Mouse (Mus musculus): ENCODE results near the gene Lzts3.
"Not testable (repeated sequence)": the region's sequence is repeated elsewhere in the genome, so short reads cannot be mapped to it uniquely, and the experiment has no call there.

The Lzts3 gene

GRCm38 (mm10) chr2:130642684-130643369 lies at the start of gene Lzts3:
Gene Lzts3, minus strand, starts transcription at chr2:130642803.
- peak; percentile 84 for DNase-seq (ENCODE audit: low spot score)

- DNase-seq (ENCODE audit: low spot score), result no peak
Measured at GRCm38 (mm10) chr2:130689011-130689410, 46.4 kb upstream of the Lzts3 start.

- no peak for DNase-seq (ENCODE audit: low spot score)
Measured at GRCm38 (mm10) chr2:130685426-130685825, 42.8 kb upstream of the Lzts3 start.

GRCm38 (mm10) chr2:130681531-130681930 lies 38.9 kb upstream of the Lzts3 start:
- no peak for DNase-seq (ENCODE audit: low spot score)

- no peak for DNase-seq (ENCODE audit: low spot score)
Measured at GRCm38 (mm10) chr2:130679899-130680298, 37.3 kb upstream of the Lzts3 start.

- DNase-seq (ENCODE audit: low spot score), result no peak
Measured at GRCm38 (mm10) chr2:130679154-130679553, 36.6 kb upstream of the Lzts3 start.

GRCm38 (mm10) chr2:130677211-130677610 lies 34.6 kb upstream of the Lzts3 start:
- no peak for DNase-seq (ENCODE audit: low spot score)

- peak; percentile 93 for DNase-seq (ENCODE audit: low spot score)
Measured at GRCm38 (mm10) chr2:130667559-130667958, 25.0 kb upstream of the Lzts3 start, which contains the start of gene Itpa. Gene Itpa, plus strand, starts transcription at chr2:130667610.

- DNase-seq (ENCODE audit: low spot score), result peak; percentile 98
Measured at GRCm38 (mm10) chr2:130664102-130664701, 21.6 kb upstream of the Lzts3 start, which contains the start of gene Ddrgk1. Gene Ddrgk1, minus strand, starts transcription at chr2:130664659.

GRCm38 (mm10) chr2:130663342-130663741 lies 20.7 kb upstream of the Lzts3 start:
- DNase-seq (ENCODE audit: low spot score), result no peak

GRCm38 (mm10) chr2:130658530-130658929 lies 15.9 kb upstream of the Lzts3 start:
- no peak for DNase-seq (ENCODE audit: low spot score)

- DNase-seq (ENCODE audit: low spot score), result no peak
Measured at GRCm38 (mm10) chr2:130657541-130657940, 14.9 kb upstream of the Lzts3 start.

- DNase-seq (ENCODE audit: low spot score), result no peak
Measured at GRCm38 (mm10) chr2:130656536-130656935, 13.9 kb upstream of the Lzts3 start.

GRCm38 (mm10) chr2:130655660-130656339 lies 13.2 kb upstream of the Lzts3 start:
- no peak for DNase-seq (ENCODE audit: low spot score)

- DNase-seq (ENCODE audit: low spot score), result no peak
Measured at GRCm38 (mm10) chr2:130653760-130654159, 11.2 kb upstream of the Lzts3 start.

- no peak for DNase-seq (ENCODE audit: low spot score)
Measured at GRCm38 (mm10) chr2:130653303-130653702, 10.7 kb upstream of the Lzts3 start.

- DNase-seq (ENCODE audit: low spot score), result not testable (repeated sequence)
Measured at GRCm38 (mm10) chr2:130649028-130649427, 6.4 kb upstream of the Lzts3 start.

GRCm38 (mm10) chr2:130645198-130645597 lies 2.6 kb upstream of the Lzts3 start:
- DNase-seq (ENCODE audit: low spot score), result no peak

GRCm38 (mm10) chr2:130642197-130642660 lies 374 bp downstream of the Lzts3 start:
- DNase-seq (ENCODE audit: low spot score), result no peak

GRCm38 (mm10) chr2:130641351-130642025 lies 1.1 kb downstream of the Lzts3 start:
- no peak for DNase-seq (ENCODE audit: low spot score)

- no peak for DNase-seq (ENCODE audit: low spot score)
Measured at GRCm38 (mm10) chr2:130639276-130639675, 3.3 kb downstream of the Lzts3 start.

- DNase-seq (ENCODE audit: low spot score), result no peak
Measured at GRCm38 (mm10) chr2:130638101-130638611, 4.4 kb downstream of the Lzts3 start.

All from adipocyte (in vitro differentiated cells).